ENCODE assay signal across 28 mouse cellular contexts in the genomic region with DNA sequence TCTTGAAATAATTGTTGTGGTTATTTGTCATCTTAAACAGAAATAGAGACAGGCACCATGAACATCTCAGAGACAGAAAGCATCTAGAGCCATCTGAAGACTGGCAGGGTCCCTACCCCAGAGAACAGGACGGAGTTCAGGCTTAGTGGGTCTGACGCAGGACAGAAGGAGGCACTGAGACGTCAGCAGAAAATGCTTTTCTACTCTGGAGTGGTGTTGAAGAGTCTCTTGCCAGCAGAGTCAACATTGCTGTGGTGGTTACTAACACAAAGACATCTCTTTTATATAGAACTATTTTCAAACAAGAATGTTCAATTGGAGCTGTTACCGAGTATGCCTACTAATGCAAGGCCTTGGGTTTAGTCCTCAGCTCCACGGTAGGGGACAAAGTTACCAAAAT. TPM values are rescaled to one million over a fixed set of nuclear protein-coding genes. Genes with fewer than 3 reads are reported as not detected.
A peak's percentile ranks its signal among the peaks of the same experiment; 100 is the strongest.
DNase-seq lines count a peak whose midpoint lies in the region; ATAC-seq and TF ChIP-seq lines count a peak whose summit lies in the region.
"Had no signal": no experiment of that assay in that cellular context is flagged by ENCODE, and none has a peak within 500 bp of the region (broad histone marks: within the 10 kb centered on the region; RNA-seq: fewer than 3 reads in every experiment).

No protein-coding gene starts in this region.

- H3K4me2 ChIP-seq in lung, postnatal 0 days (replicated peaks; ENCODE audit: low read depth, low read length) = no peak overlapping the region
- H3K4me2 ChIP-seq: embryonic facial prominence, embryonic 12.5 days; embryonic facial prominence, embryonic 15.5 days; heart, embryonic 12.5 days; heart, embryonic 15.5 days; hindbrain, embryonic 14.5 days had no signal

- H3K4me1 ChIP-seq in lung, postnatal 0 days (ENCODE audit: insufficient read depth, low read depth, low read length) = no peaks in the 10 kb centered on the region

- no peak for TF ChIP-seq CTCF in lung, postnatal 0 days (IDR thresholded peaks at IDR 0.05)

- H3K27me3 ChIP-seq in lung, postnatal 0 days (replicated peaks; ENCODE audit: insufficient read depth, low read length) = no peaks in the 10 kb centered on the region
- H3K27me3 ChIP-seq: CH12.LX; embryonic facial prominence, embryonic 12.5 days; embryonic facial prominence, embryonic 15.5 days; heart, embryonic 12.5 days; heart, embryonic 15.5 days; Patski had no signal

- peak; percentile 68 to 79 for DNase-seq in lung, adult 18-20 months
- DNase-seq in lung, postnatal 14 days = no peak
- DNase-seq in lung, postnatal 0 days (ENCODE audit: low spot score) = peak; percentile 89
- DNase-seq in lung, postnatal 36 days = peak; percentile 71
- DNase-seq in layer of hippocampus, adult 11-12 months (ENCODE audit: low spot score) = no peak
- DNase-seq in cerebellum, postnatal 10 days = no peak
- DNase-seq: adrenal gland, postnatal 10 days; adrenal gland, postnatal 36 days; B cell, adult 2 months; cerebellum, adult 18-20 months; cerebellum, adult 9-10 months; cerebellum, postnatal 25 days; gastrocnemius, postnatal 10 days; gastrocnemius, postnatal 36 days; heart, postnatal 10 days; heart, postnatal 36 days had no signal

- 69% methylated on average over 5 of the region's 5 CpGs for WGBS in lung, postnatal 0 days

- no peak overlapping the region for H3K4me3 ChIP-seq in lung, postnatal 0 days (ENCODE audit: low read depth, low read length)
- H3K4me3 ChIP-seq: embryonic facial prominence, embryonic 12.5 days; embryonic facial prominence, embryonic 15.5 days; heart, embryonic 12.5 days; heart, embryonic 15.5 days; hindbrain, embryonic 10.5 days had no signal

- H3K9ac ChIP-seq in lung, postnatal 0 days (replicated peaks; ENCODE audit: low read depth) = no peak overlapping the region
- H3K9ac ChIP-seq: embryonic facial prominence, embryonic 12.5 days; embryonic facial prominence, embryonic 15.5 days; heart, embryonic 12.5 days; heart, embryonic 15.5 days; hindbrain, embryonic 14.5 days had no signal

- no peak overlapping the region for H3K27ac ChIP-seq in lung, postnatal 0 days (ENCODE audit: low read length)
- H3K27ac ChIP-seq: embryonic facial prominence, embryonic 12.5 days; embryonic facial prominence, embryonic 15.5 days; heart, embryonic 15.5 days; hindbrain, embryonic 10.5 days; hindbrain, embryonic 14.5 days; hindbrain, postnatal 0 days had no signal

- peak; percentile 99 for ATAC-seq in lung, postnatal 0 days
- ATAC-seq: forebrain, embryonic 14.5 days; hindbrain, postnatal 0 days; inflammation-experienced regulatory T-cells, adult 6 months; Patski had no signal

- no peaks in the 10 kb centered on the region for H3K36me3 ChIP-seq in lung, postnatal 0 days (ENCODE audit: insufficient read depth, low read length)
- H3K36me3 ChIP-seq: embryonic facial prominence, embryonic 12.5 days; embryonic facial prominence, embryonic 15.5 days; G1E; heart, embryonic 12.5 days; heart, embryonic 15.5 days; hindbrain, embryonic 10.5 days had no signal

- no peaks in the 10 kb centered on the region for H3K9me3 ChIP-seq in lung, postnatal 0 days (ENCODE audit: low read length)
- H3K9me3 ChIP-seq: embryonic facial prominence, embryonic 12.5 days; embryonic facial prominence, embryonic 15.5 days; G1E; heart, embryonic 12.5 days; heart, embryonic 15.5 days had no signal

- peak; percentile 99 for TF ChIP-seq EP300 in lung, postnatal 0 days (IDR thresholded peaks at IDR 0.05)

RNA-seq across cellular contexts. Expression of a gene that starts 20.1 kb away (rescaled TPM):
- 30.7 and 44.3 TPM in 2 replicates for polyA plus RNA-seq in lung, postnatal 0 days (2015; fragmentation: Nextera tagmentation; extraction: Ambion mirVana)
- polyA plus RNA-seq: G1E had no signal

Comparison
In these comparisons a context has a peak if more than half of its experiments do, and no peak if none do; other contexts are left out.
1. DNase-seq: peak in lung, adult 18-20 months (2 of 2), lung, postnatal 0 days (single experiment) and lung, postnatal 36 days (single experiment); none in lung, postnatal 14 days (single experiment), layer of hippocampus, adult 11-12 months (single experiment) and cerebellum, postnatal 10 days (0 of 2).